Comparison of ENCODE assay signal across 22 mouse cellular contexts in the genomic region with DNA sequence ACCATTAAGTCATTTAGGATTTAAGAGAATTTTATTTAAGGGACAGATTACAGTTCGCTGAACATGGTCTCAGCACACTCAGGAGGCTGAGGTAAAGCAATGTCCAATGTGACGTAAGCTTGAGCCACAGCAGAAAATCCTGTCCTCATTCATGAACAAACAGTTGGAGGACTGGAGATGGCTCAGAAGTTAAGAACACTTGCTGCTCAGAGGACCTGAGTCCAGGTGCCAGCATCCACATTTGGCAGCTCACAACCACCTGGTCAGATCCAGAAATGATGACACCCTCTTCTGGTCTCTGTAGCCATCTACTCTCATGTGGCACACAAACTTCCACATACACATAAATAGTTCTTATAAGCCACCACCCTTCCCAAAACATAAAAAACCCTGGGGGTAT. TPM values are rescaled to one million over a fixed set of nuclear protein-coding genes. Genes with fewer than 3 reads are reported as not detected.
"Had no signal": no experiment of that assay in that cellular context is flagged by ENCODE, and none has a peak within 500 bp of the region (broad histone marks: within the 10 kb centered on the region; RNA-seq: fewer than 3 reads in every experiment).

No protein-coding gene starts in this region.

- H3K4me2 ChIP-seq: neural tube, embryonic 13.5 days; neural tube, embryonic 15.5 days; stomach, embryonic 15.5 days had no signal

- H3K27me3 ChIP-seq: stomach, embryonic 15.5 days had no signal

- H3K9ac ChIP-seq: neural tube, embryonic 13.5 days; neural tube, embryonic 15.5 days; stomach, embryonic 15.5 days had no signal

- H3K4me3 ChIP-seq: neural tube, embryonic 13.5 days; neural tube, embryonic 15.5 days; stomach, embryonic 15.5 days had no signal

- DNase-seq: retina, postnatal 1 day; right cerebral cortex, adult 18-20 months; right cerebral cortex, postnatal 14 days; right cerebral cortex, postnatal 25 days; right cerebral cortex, postnatal 4 days; spleen, adult 18-20 months; thymus, adult 18-20 months; thymus, adult 2 months; thymus, postnatal 14 days; thymus, postnatal 25 days; thymus, postnatal 36 days; thymus, postnatal 4 days had no signal

- H3K27ac ChIP-seq: neural tube, embryonic 13.5 days; neural tube, embryonic 15.5 days; stomach, embryonic 15.5 days; stomach, postnatal 0 days had no signal

- H3K9me3 ChIP-seq: neural tube, embryonic 13.5 days; neural tube, embryonic 15.5 days; stomach, embryonic 15.5 days had no signal

- H3K36me3 ChIP-seq: neural tube, embryonic 13.5 days; neural tube, embryonic 15.5 days; stomach, embryonic 15.5 days had no signal

RNA-seq across cellular contexts. Expression of a gene that starts 23.5 kb away (rescaled TPM):
- total RNA-seq: neutrophil, adult 5-6 weeks had no signal
- polyA plus RNA-seq: neural tube, embryonic 13.5 days; small intestine, adult 2 months; spleen, adult 2 months; stomach, embryonic 14.5 days; stomach, embryonic 15.5 days; stomach, postnatal 0 days; thymus, adult 2 months; thymus, postnatal 0 days; urinary bladder, adult 2 months had no signal
